Mouse (Mus musculus) midbrain, embryonic 15.5 days (tissue): Measurements from ENCODE around the gene Armc3. TPM values are rescaled to one million over a fixed set of nuclear protein-coding genes. Genes with fewer than 3 reads are reported as not detected.

Source experiments
- ATAC-seq: fragments of 200-750 bp; cut with Nextera tagmentation; replicated peaks from 2 replicates; pipeline ENCODE4 v1.8.0; 2017; ENCODE audit warnings: moderate TSS enrichment
- H3K27ac ChIP-seq: fragments of 300-500 bp; sonication (generic); 2 replicates; pipeline ENCODE4 v1.5.1; 2015; ENCODE audit warnings: mild to moderate bottlenecking, inconsistent platforms
- H3K27me3 ChIP-seq: fragments of 300-500 bp; sonication (generic); replicated peaks from 2 replicates; pipeline ENCODE4 v1.6.1; 2015; ENCODE audit warnings: inconsistent platforms
- H3K36me3 ChIP-seq: fragments of 300-500 bp; sonication (generic); replicated peaks from 2 replicates; pipeline ENCODE4 v1.6.1; 2015; ENCODE audit warnings: inconsistent platforms
- H3K4me1 ChIP-seq: fragments of 300-500 bp; sonication (generic); 2 replicates; pipeline ENCODE4 v1.6.1; 2015; ENCODE audit warnings: inconsistent platforms
- H3K4me2 ChIP-seq: fragments of 300-500 bp; sonication (generic); 2 replicates; pipeline ENCODE4 v1.6.1; 2015; ENCODE audit warnings: inconsistent platforms, mild to moderate bottlenecking, moderate library complexity
- H3K4me3 ChIP-seq: fragments of 300-500 bp; sonication (generic); 2 replicates; pipeline ENCODE4 v1.5.1; 2015; ENCODE audit warnings: mild to moderate bottlenecking, inconsistent platforms
- H3K9ac ChIP-seq: fragments of 300-500 bp; sonication (generic); 2 replicates; pipeline ENCODE4 v1.6.1; 2015; ENCODE audit warnings: mild to moderate bottlenecking, inconsistent platforms
- H3K9me3 ChIP-seq: fragments of 300-500 bp; sonication (generic); 2 replicates; pipeline ENCODE4 v1.6.1; 2016; ENCODE audit warnings: inconsistent platforms
- WGBS: fragments of 180-500 bp; shearing (Covaris S2); methylation state at CpG from one replicate; pipeline ENCODE4 v1.1.7; 2015; ENCODE audit warnings: mixed read lengths; 5-methylcytosine and 5-hydroxymethylcytosine counted together
- polyA plus RNA-seq: library from polyadenylated mRNA; unstranded; fragments of >200 nt; fragmentation: Nextera tagmentation; extraction: Ambion mirVana; gene quantifications from 2 replicates; pipeline ENCODE4 v1.2.1, GENCODE M21; 2015

Armc3 gene
- polyA plus RNA-seq, 1 experiment from 2014 or later = 1.3 TPM

GRCm38 (mm10) chr2:19235614-19236013 is 36.5 kb downstream of the Armc3 start:
- H3K9ac ChIP-seq = no peak overlapping the region
- ATAC-seq = no peak
- no peak overlapping the region for H3K4me3 ChIP-seq
- H3K4me1 ChIP-seq = no peaks in the 10 kb centered on the region
- no peak overlapping the region for H3K4me2 ChIP-seq
- no peak overlapping the region for H3K27ac ChIP-seq
- H3K27me3 ChIP-seq = no peaks in the 10 kb centered on the region
- no peaks in the 10 kb centered on the region for H3K9me3 ChIP-seq
- H3K36me3 ChIP-seq = no peaks in the 10 kb centered on the region
- WGBS = 58% methylated on average over 4 of the region's 4 CpGs

DNA sequence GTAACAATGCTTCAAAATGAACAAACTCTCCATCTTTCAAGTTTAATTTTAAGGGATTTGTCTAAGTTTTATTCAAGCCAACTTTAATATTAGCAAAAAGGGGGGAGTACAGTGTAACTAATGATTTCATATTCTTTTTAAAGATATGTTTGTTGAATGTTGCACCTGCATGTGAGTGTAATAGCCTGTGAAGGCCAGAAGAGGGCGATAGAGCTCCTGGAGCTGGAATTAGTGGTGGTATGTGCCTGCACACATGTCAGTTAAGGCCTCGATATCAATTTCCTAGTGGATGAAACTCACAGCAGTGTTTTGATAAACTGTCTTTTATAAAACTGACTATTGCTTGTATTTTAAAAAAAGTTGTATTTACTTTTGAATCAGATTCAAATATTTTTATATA is 39.7 kb downstream of the Armc3 start:
- Histone ChIP-seq H3K9me3 (no peaks in the 10 kb centered on the region), H3K4me3 (no peak overlapping the region), H3K27ac (no peak overlapping the region), H3K36me3 (no peaks in the 10 kb centered on the region), H3K4me2 (no peak overlapping the region), H3K9ac (no peak overlapping the region), H3K27me3 (no peaks in the 10 kb centered on the region), H3K4me1 (no peaks in the 10 kb centered on the region)
- 68% methylated on average over 2 of the region's 2 CpGs for WGBS
- no peak for ATAC-seq

GRCm38 (mm10) chr2:19249611-19250010 is 50.5 kb downstream of the Armc3 start:
- 86% methylated on average over 11 of the region's 11 CpGs for WGBS

DNA sequence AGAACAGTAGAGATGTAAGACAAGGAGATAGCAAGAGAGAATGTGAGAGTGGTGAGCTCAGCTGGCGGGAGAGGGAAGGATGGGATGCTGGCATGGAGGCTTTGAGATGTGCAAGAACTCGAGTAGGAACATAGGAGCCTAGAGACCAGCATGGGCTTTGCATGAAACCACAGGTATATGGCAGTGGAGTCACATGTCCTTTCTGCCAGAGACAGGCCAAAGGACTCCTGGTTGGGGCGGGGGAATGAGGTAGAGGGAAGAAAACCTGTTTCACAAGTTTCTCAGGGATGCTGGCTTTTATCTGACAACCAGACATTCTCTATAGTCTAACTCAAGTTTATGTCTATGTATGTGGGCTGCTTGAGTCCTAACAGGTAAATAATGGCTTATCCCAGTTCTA is 55.9 kb downstream of the Armc3 start:
- H3K4me2 ChIP-seq = no peak overlapping the region
- ATAC-seq = no peak
- no peaks in the 10 kb centered on the region for H3K27me3 ChIP-seq
- 74% methylated on average over 3 of the region's 3 CpGs for WGBS
- H3K9me3 ChIP-seq = no peaks in the 10 kb centered on the region
- H3K36me3 ChIP-seq = no peaks in the 10 kb centered on the region
- no peak overlapping the region for H3K27ac ChIP-seq
- no peak overlapping the region for H3K4me3 ChIP-seq
- H3K9ac ChIP-seq = no peak overlapping the region
- no peaks in the 10 kb centered on the region for H3K4me1 ChIP-seq

More at GRCm38 (mm10) chr2:19249611-19250010, 50.5 kb downstream of the Armc3 start:
- Histone ChIP-seq H3K4me3 (no peak overlapping the region), H3K9me3 (no peaks in the 10 kb centered on the region), H3K4me1 (no peaks in the 10 kb centered on the region), H3K9ac (no peak overlapping the region), H3K4me2 (no peak overlapping the region), H3K27ac (no peak overlapping the region), H3K27me3 (no peaks in the 10 kb centered on the region), H3K36me3 (no peaks in the 10 kb centered on the region)
- no peak for ATAC-seq

DNA sequence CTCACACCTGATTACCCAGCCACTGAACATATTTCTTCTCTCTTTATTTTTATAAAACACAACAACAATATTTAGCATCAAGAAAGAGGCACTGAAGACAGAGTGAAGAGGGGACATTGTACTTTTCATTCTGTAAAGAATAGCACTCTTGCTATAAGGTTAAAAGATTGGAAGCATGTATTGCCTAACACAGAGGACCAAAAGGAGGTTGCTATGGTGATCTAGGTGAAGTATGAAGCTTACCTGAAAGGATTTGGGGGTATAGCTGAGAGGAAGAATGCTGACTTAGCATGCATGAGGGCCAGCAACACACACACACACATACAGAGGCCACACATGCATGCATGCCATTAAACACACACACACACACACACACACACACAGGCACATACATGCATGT is 58.2 kb downstream of the Armc3 start:
- Histone ChIP-seq H3K4me1 (no peaks in the 10 kb centered on the region), H3K27me3 (no peaks in the 10 kb centered on the region), H3K9ac (no peak overlapping the region), H3K27ac (no peak overlapping the region), H3K9me3 (no peaks in the 10 kb centered on the region), H3K4me3 (no peak overlapping the region), H3K36me3 (no peaks in the 10 kb centered on the region), H3K4me2 (no peak overlapping the region)
- peak; percentile 52 for ATAC-seq

DNA sequence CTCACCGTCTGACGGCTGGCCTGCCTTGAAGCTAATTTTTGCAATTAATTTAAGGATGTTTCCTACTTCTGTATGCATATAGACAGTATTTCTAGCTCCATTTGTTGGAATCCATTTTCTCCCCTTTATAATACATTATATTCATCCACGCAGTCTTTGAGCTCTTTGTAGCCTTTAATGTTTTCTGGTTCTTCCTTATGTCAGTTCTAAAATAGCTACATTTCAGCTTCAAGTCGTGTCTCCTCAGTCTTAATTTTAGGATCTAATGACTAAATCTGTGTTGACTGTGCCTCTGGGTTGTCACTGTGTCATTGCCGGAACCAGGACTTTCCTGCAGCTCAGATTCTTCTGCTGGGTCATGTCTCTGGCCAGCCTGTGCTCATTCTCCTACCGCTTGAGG is 61.3 kb downstream of the Armc3 start:
- 76% methylated on average over 6 of the region's 6 CpGs for WGBS
- no peak for ATAC-seq
- no peak overlapping the region for H3K4me2 ChIP-seq
- no peaks in the 10 kb centered on the region for H3K36me3 ChIP-seq
- no peaks in the 10 kb centered on the region for H3K9me3 ChIP-seq
- no peaks in the 10 kb centered on the region for H3K4me1 ChIP-seq
- no peak overlapping the region for H3K27ac ChIP-seq
- H3K27me3 ChIP-seq = no peaks in the 10 kb centered on the region
- no peak overlapping the region for H3K4me3 ChIP-seq
- no peak overlapping the region for H3K9ac ChIP-seq

- Histone ChIP-seq H3K27ac (no peak overlapping the region), H3K9ac (no peak overlapping the region), H3K4me3 (no peak overlapping the region), H3K27me3 (no peaks in the 10 kb centered on the region), H3K4me2 (no peak overlapping the region), H3K4me1 (no peaks in the 10 kb centered on the region), H3K9me3 (no peaks in the 10 kb centered on the region), H3K36me3 (no peaks in the 10 kb centered on the region)
- no peak for ATAC-seq
- WGBS = 59% methylated on average over 5 of the region's 5 CpGs
Measured at GRCm38 (mm10) chr2:19263375-19263774, 64.3 kb downstream of the Armc3 start.

DNA sequence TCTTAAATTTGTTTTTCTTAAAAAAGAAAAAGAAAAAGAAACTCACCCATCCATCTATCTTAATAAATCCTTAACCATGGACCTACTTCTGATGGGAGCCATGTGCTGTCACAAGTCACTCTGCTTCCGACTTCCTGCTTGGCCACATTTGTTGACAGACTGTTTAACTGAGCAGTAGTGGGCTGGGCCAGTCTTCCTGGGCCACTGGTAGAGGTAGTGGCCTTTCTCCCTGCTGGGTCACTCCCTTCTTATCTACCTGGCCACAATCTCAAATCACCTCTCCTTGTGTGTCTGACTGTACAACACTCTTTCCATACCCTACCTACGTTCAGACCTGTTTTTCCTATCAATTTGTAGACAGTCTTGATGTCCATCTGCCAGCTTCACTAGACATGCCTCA is 66.7 kb downstream of the Armc3 start:
- H3K36me3 ChIP-seq = no peaks in the 10 kb centered on the region
- WGBS = 78% methylated on average over 2 of the region's 2 CpGs
- no peaks in the 10 kb centered on the region for H3K27me3 ChIP-seq
- no peaks in the 10 kb centered on the region for H3K9me3 ChIP-seq
- H3K9ac ChIP-seq = no peak overlapping the region
- H3K4me1 ChIP-seq = no peaks in the 10 kb centered on the region
- no peak overlapping the region for H3K4me3 ChIP-seq
- H3K4me2 ChIP-seq = no peak overlapping the region
- no peak overlapping the region for H3K27ac ChIP-seq
- no peak for ATAC-seq

DNA sequence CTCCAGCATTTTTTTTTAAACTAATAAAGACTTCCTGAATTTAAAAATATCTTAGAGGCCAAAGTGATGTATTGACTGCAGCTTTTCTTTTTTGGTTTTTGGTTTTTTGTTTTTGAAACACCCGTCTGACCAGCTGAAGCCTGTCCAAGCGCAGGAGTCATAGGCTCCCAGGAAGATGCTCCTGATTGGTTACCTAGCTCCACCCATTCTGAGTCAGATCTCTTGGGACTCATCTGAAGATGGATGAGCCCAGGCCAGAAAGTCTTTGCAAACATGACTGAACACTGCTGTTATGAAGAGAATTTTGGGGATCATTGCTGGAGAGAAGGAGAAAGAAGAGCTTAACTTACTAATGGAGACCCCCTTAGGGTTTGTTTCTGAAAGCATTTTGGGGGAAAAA is 68.3 kb downstream of the Armc3 start:
- H3K9ac ChIP-seq = no peak overlapping the region
- no peaks in the 10 kb centered on the region for H3K36me3 ChIP-seq
- ATAC-seq = no peak
- H3K9me3 ChIP-seq = no peaks in the 10 kb centered on the region
- no peaks in the 10 kb centered on the region for H3K27me3 ChIP-seq
- no peak overlapping the region for H3K4me2 ChIP-seq
- no peak overlapping the region for H3K4me3 ChIP-seq
- H3K27ac ChIP-seq = no peak overlapping the region
- H3K4me1 ChIP-seq = no peaks in the 10 kb centered on the region
- 78% methylated on average over 2 of the region's 2 CpGs for WGBS

GRCm38 (mm10) chr2:19269955-19270354 is 70.9 kb downstream of the Armc3 start:
- Histone ChIP-seq H3K4me1 (no peaks in the 10 kb centered on the region), H3K9ac (no peak overlapping the region), H3K27ac (no peak overlapping the region), H3K9me3 (no peaks in the 10 kb centered on the region), H3K4me3 (no peak overlapping the region), H3K36me3 (no peaks in the 10 kb centered on the region), H3K4me2 (no peak overlapping the region), H3K27me3 (no peaks in the 10 kb centered on the region)
- ATAC-seq = no peak
- 60% methylated on average over 5 of the region's 5 CpGs for WGBS

DNA sequence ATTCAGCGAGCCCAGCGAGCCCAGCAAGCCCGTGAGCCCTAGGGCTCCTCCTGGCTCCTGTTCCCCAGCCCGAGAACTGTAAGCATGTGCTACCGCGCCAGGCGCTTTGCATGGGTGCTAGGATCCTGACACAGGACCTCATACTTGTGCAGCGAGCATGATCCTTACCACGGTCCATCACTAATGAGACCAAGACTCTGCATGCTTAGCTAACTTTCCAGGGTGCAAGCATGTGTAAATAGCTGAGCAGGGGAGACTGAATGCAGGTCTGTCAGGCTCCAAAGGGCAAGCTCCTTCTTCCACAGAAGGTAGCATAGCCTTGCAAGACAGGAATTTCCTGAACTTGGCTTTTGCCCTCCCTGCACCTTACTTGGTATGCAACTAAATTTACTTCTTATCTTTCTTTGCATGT is 71.6 kb downstream of the Armc3 start:
- 37% methylated on average over 9 of the region's 9 CpGs for WGBS

GRCm38 (mm10) chr2:19274583-19274982 is 75.5 kb downstream of the Armc3 start:
- Histone ChIP-seq H3K9ac (no peak overlapping the region), H3K4me1 (no peaks in the 10 kb centered on the region), H3K36me3 (no peaks in the 10 kb centered on the region), H3K27ac (no peak overlapping the region), H3K9me3 (no peaks in the 10 kb centered on the region), H3K27me3 (no peaks in the 10 kb centered on the region), H3K4me2 (no peak overlapping the region), H3K4me3 (no peak overlapping the region)
- WGBS = 45% methylated on average over 2 of the region's 2 CpGs
- ATAC-seq = no peak

More for the DNA sequence above, 71.6 kb downstream of the Armc3 start:
- Histone ChIP-seq H3K4me1 (no peaks in the 10 kb centered on the region), H3K36me3 (no peaks in the 10 kb centered on the region), H3K9ac (no peak overlapping the region), H3K4me2 (no peak overlapping the region), H3K4me3 (no peak overlapping the region), H3K9me3 (no peaks in the 10 kb centered on the region), H3K27ac (no peak overlapping the region), H3K27me3 (no peaks in the 10 kb centered on the region)
- no peak for ATAC-seq

- peak overlapping the region; percentile 65 for H3K9ac ChIP-seq
- H3K27me3 ChIP-seq = no peaks in the 10 kb centered on the region
- WGBS = 7% methylated on average over 25 of the region's 25 CpGs
- H3K27ac ChIP-seq = peak overlapping the region; percentile 77
- H3K4me1 ChIP-seq = no peaks in the 10 kb centered on the region
- H3K9me3 ChIP-seq = no peaks in the 10 kb centered on the region
- H3K36me3 ChIP-seq = no peaks in the 10 kb centered on the region
- ATAC-seq = peak; percentile 86
- H3K4me2 ChIP-seq = peak overlapping the region; percentile 65
- peak overlapping the region; percentile 44 for H3K4me3 ChIP-seq
Measured at GRCm38 (mm10) chr2:19275602-19276539, 76.8 kb downstream of the Armc3 start.
